ENCODE assay signal across 9 mouse cellular contexts in the genomic region with DNA sequence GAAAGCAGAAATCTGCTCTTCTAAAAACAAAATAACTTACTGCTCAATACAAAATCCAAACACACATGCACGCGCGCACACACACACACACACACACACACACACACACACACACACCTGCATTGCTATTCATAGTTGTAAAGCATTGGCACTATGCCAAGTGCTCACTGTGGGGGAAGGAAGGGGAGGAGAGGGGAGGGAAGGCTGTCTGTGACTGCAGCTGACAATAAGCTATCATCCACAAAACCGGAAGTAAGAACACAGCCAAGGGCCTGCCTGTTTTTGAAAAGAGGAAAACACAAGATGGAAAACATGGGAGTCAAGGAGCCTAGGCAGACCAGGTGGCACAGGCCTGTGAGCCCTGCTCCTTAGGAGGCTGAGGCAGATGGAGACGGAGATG. TPM values are rescaled to one million over a fixed set of nuclear protein-coding genes. Genes with fewer than 3 reads are reported as not detected.
DNase-seq lines count a peak whose midpoint lies in the region; ATAC-seq lines count a peak whose summit lies in the region.
"Had no signal": no experiment of that assay in that cellular context is flagged by ENCODE, and none has a peak within 500 bp of the region (broad histone marks: within the 10 kb centered on the region; RNA-seq: fewer than 3 reads in every experiment).

No protein-coding gene starts in this region.

- H3K27ac ChIP-seq in embryonic facial prominence, embryonic 12.5 days: no peak overlapping the region
- peak overlapping the region; percentile 60 for H3K27ac ChIP-seq in neural tube, embryonic 12.5 days
- H3K27ac ChIP-seq: limb, embryonic 15.5 days had no signal

- no peaks in the 10 kb centered on the region for H3K9me3 ChIP-seq in embryonic facial prominence, embryonic 12.5 days
- H3K9me3 ChIP-seq in neural tube, embryonic 12.5 days: no peaks in the 10 kb centered on the region
- H3K9me3 ChIP-seq: limb, embryonic 15.5 days had no signal

- H3K4me3 ChIP-seq in embryonic facial prominence, embryonic 12.5 days: no peak overlapping the region
- no peak overlapping the region for H3K4me3 ChIP-seq in neural tube, embryonic 12.5 days
- H3K4me3 ChIP-seq: limb, embryonic 15.5 days had no signal

- intact Hi-C loops in left cerebral cortex, postnatal 4 days (cut with DNase I): no loop called here
- intact Hi-C loops in left cerebral cortex, postnatal 36 days (cut with DNase I): loop anchor here (5.0 kb wide), 1 partner anchor 187 kb away; a partner anchor contains a TSS
- intact Hi-C loops in heart, postnatal 25 days (cut with DNase I): no loop called here

- no peak overlapping the region for H3K4me2 ChIP-seq in embryonic facial prominence, embryonic 12.5 days (replicated peaks)
- H3K4me2 ChIP-seq in neural tube, embryonic 12.5 days (replicated peaks): no peak overlapping the region
- H3K4me2 ChIP-seq: limb, embryonic 15.5 days had no signal

- peak; percentile 30; the same call in 1 of the 2 replicates for ATAC-seq in embryonic facial prominence, embryonic 12.5 days (ENCODE audit: insufficient number of reproducible peaks, insufficient read depth, low FRiP score, low TSS enrichment)
- no peak for ATAC-seq in neural tube, embryonic 12.5 days (ENCODE audit: low FRiP score, low read depth)

- DNase-seq in left cerebral cortex, postnatal 4 days: peak; percentile 72
- DNase-seq in left cerebral cortex, postnatal 36 days (ENCODE audit: low spot score in 2 of 2): no peak
- peak; percentile 41 for DNase-seq in heart, postnatal 25 days (ENCODE audit: low spot score)
- peak; percentile 72 to 74 for DNase-seq in kidney, postnatal 36 days
- DNase-seq in testis, postnatal 14 days (ENCODE audit: low spot score): no peak
- DNase-seq in left cerebral cortex, adult 9 months (ENCODE audit: low spot score in 2 of 2): no peak

- no peaks in the 10 kb centered on the region for H3K36me3 ChIP-seq in embryonic facial prominence, embryonic 12.5 days
- no peaks in the 10 kb centered on the region for H3K36me3 ChIP-seq in neural tube, embryonic 12.5 days
- H3K36me3 ChIP-seq: limb, embryonic 15.5 days had no signal

- peaks cover 8% of the 10 kb centered on the region; the same call in 1 of the 2 replicates for H3K4me1 ChIP-seq in embryonic facial prominence, embryonic 12.5 days
- peaks cover 36% of the 10 kb centered on the region for H3K4me1 ChIP-seq in neural tube, embryonic 12.5 days

- H3K27me3 ChIP-seq in embryonic facial prominence, embryonic 12.5 days: no peaks in the 10 kb centered on the region
- H3K27me3 ChIP-seq in neural tube, embryonic 12.5 days (replicated peaks): no peaks in the 10 kb centered on the region
- H3K27me3 ChIP-seq: limb, embryonic 15.5 days had no signal

- no peak overlapping the region for H3K9ac ChIP-seq in embryonic facial prominence, embryonic 12.5 days
- H3K9ac ChIP-seq in neural tube, embryonic 12.5 days: no peak overlapping the region
- H3K9ac ChIP-seq: limb, embryonic 15.5 days had no signal

- WGBS in embryonic facial prominence, embryonic 12.5 days: 75% methylated on average over 5 of the region's 5 CpGs
- WGBS in neural tube, embryonic 12.5 days: 65% methylated on average over 5 of the region's 5 CpGs

RNA-seq across cellular contexts. Expression of a gene that starts 42.6 kb away (rescaled TPM):
- total RNA-seq in left cerebral cortex, postnatal 4 days (2021): 10 to 100 TPM; 63.7 to 65.7 TPM
- total RNA-seq in left cerebral cortex, postnatal 36 days (2021): 10 to 100 TPM; 51.8 to 59.0 TPM
- 11.7 and 15.1 TPM in 2 replicates for polyA plus RNA-seq in embryonic facial prominence, embryonic 12.5 days (2016; fragmentation: Nextera tagmentation; extraction: Ambion mirVana)
- total RNA-seq in heart, postnatal 25 days (2021): 10 to 100 TPM; 67.1 to 72.4 TPM
- polyA plus RNA-seq in neural tube, embryonic 12.5 days (2016; fragmentation: Nextera tagmentation; extraction: Ambion mirVana): 12.8 and 15.0 TPM in 2 replicates

Comparison
In these comparisons a context has a peak if more than half of its experiments do, and no peak if none do; other contexts are left out.
1. DNase-seq: peak in left cerebral cortex, postnatal 4 days (single experiment), heart, postnatal 25 days (single experiment) and kidney, postnatal 36 days (2 of 2); none in left cerebral cortex, postnatal 36 days (0 of 2), testis, postnatal 14 days (single experiment) and left cerebral cortex, adult 9 months (0 of 2).